Mouse (Mus musculus): ENCODE measurements around the gene Ces1g. TPM values are rescaled to one million over a fixed set of nuclear protein-coding genes. Genes with fewer than 3 reads are reported as not detected.

Gene Ces1g
- polyA plus RNA-seq (2014; fragmentation: Illumina TruSeq; extraction: RNeasy Lipid Tissue Mini Kit (QIAGEN cat#74804); ENCODE audit: low read depth, low replicate concordance) = not detected

GRCm38 (mm10) chr8:93337207-93337606 lies at the start of gene Ces1g:
Gene Ces1g, minus strand, starts transcription at chr8:93337308.

GRCm38 (mm10) chr8:93379625-93380024 lies 42.5 kb upstream of the Ces1g start, which contains the start of gene Ces1h:
Gene Ces1h, minus strand, starts transcription at chr8:93379725.

GRCm38 (mm10) chr8:93279556-93279955 lies 57.6 kb downstream of the Ces1g start, which contains the start of gene Ces1f:
Gene Ces1f, minus strand, starts transcription at chr8:93279747.

Other genes starting within 250 kb of the Ces1g start
- gene Ces1c, start 206.0 kb downstream of the Ces1g start, polyA plus RNA-seq (2014; fragmentation: Illumina TruSeq; extraction: RNeasy Lipid Tissue Mini Kit (QIAGEN cat#74804); ENCODE audit: low read depth, low replicate concordance) = 2.2 TPM
- gene Ces1d, start 139.5 kb downstream of the Ces1g start, polyA plus RNA-seq (2014; fragmentation: Illumina TruSeq; extraction: RNeasy Lipid Tissue Mini Kit (QIAGEN cat#74804); ENCODE audit: low read depth, low replicate concordance) = 262 TPM
- gene Ces1e, start 107.7 kb downstream of the Ces1g start, polyA plus RNA-seq (2014; fragmentation: Illumina TruSeq; extraction: RNeasy Lipid Tissue Mini Kit (QIAGEN cat#74804); ENCODE audit: low read depth, low replicate concordance) = 0.79 TPM
- gene Ces1f, start 57.6 kb downstream of the Ces1g start, polyA plus RNA-seq (2014; fragmentation: Illumina TruSeq; extraction: RNeasy Lipid Tissue Mini Kit (QIAGEN cat#74804); ENCODE audit: low read depth, low replicate concordance) = 1.9 TPM
- gene Ces1h, start 42.4 kb upstream of the Ces1g start, polyA plus RNA-seq (2014; fragmentation: Illumina TruSeq; extraction: RNeasy Lipid Tissue Mini Kit (QIAGEN cat#74804); ENCODE audit: low read depth, low replicate concordance) = not detected
- not detected for gene Ces5a, start 198.5 kb upstream of the Ces1g start, polyA plus RNA-seq (2014; fragmentation: Illumina TruSeq; extraction: RNeasy Lipid Tissue Mini Kit (QIAGEN cat#74804); ENCODE audit: low read depth, low replicate concordance)